Mouse (Mus musculus): ENCODE measurements at regions not wholly inside any gene's neighbourhood (a gene's known extent, or its start where the extent isn't known, plus 50 kb on each side); places are given as distances from the start of the nearest gene placed in this dataset.
"Not testable (repeated sequence)": the region's sequence is repeated elsewhere in the genome, so short reads cannot be mapped to it uniquely, and the experiment has no call there.

DNA sequence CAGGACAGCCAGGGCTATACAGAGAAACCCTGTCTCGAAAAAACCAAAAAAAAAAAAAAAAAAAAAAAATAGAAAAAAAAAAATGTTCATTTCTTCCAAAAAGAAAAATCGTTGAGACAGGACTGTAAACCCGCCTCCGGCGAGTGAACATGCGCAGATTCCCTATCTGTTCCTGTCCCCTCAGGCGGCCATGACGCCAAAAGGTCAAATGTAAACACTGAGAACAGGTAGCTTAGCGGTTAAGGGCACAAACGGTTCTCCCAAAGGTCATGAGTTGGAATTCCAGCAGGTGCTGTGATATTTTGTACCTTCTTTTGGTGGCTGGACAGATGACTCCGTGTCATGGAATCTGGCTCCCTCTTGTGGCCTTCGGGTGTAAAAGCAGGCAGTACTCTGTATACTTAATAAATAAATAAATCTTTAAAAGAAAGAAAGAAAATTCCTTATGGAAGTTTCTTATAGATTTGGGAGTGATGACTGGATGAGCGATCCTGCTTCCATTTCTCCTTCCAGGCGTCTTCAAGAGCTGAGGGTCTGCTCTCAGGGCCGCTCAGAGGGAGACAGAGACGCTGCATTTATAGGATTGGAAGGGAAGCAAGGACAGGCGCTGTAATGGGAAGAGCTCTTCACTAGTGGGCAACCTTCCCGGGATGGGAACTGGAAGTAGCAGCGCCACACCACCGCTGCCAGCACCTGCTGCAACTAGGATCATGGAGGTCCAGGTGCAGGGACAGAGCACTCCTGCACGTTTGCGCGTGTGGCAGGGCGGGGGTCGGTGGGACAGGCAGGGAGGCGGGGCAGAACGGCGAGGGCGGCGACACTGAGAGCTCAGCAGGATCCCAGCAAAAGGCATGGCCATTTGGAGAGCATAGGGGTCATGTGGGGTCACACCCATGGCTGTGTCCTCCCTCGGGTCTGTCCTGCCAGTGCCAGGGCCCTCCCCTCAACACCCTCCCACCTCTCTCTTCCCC lies 189.2 kb upstream of the Gm10767 start:
- DNase-seq, result not testable (repeated sequence)

DNA sequence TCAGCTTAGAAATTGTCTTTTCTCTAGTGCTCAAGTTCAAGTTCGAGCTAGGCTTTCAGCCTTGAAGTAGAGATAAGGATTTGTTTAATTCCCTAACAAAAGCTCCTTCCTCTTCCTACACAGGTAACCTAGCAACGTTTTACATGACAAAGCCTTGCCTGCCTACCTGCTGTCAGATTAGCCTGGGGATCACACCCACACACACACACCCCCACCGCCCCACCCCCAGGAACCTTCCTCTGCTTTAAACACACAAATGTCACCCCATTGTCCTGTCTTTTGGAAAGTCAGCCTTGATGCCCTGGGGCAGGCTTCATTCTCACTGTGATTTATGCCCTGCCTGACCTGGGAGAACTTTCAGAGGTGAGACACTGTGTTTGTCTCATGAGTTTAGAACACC lies 193.7 kb upstream of the Gm10767 start:
- DNase-seq, result not testable (repeated sequence)

DNA sequence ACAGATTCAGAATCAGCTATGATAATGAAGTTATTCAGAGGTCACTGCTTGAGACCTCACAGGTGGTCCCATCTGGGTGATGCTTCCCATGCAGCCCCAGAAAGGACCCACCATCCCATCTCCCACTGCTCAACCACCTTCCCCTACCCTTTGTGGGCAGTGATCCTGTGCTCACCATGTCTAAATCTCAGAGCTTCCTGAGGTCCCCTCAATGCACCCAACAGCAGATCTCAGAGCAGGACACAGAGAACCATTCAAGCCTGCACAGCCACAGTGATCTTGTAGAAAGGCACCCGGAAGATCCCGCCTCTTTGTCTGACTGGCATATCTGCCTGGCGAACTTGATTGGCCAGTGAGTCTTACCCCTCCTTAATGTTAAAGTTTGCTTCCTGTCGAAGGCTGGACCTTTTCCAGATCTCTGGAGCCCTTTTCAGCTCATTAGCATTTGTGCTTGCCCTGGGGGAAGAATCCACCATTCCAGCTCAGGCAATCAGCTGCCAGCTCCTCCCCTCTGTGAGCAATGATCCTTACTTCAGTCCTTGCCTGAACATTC lies 206.7 kb upstream of the Gm10767 start:
- DNase-seq, result not testable (repeated sequence)

DNA sequence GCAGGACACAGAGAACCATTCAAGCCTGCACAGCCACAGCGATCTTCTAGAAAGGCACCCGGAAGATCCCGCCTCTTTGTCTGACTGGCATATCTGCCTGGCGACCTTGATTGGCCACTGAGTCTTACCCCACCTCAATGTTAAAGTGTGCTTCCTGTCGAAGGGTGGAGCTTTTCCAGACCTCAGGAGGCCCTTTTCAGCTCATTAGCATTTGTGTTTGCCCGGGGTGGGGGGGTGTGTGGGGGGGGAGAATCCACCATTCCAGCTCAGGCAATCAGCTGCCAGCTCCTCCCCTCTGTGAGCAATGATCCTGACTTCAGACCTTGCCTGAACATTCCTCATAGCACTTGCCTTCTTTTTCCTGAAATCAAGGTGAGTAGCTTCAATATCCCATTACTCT lies 223.9 kb upstream of the Gm10767 start:
- DNase-seq, result not testable (repeated sequence)

DNA sequence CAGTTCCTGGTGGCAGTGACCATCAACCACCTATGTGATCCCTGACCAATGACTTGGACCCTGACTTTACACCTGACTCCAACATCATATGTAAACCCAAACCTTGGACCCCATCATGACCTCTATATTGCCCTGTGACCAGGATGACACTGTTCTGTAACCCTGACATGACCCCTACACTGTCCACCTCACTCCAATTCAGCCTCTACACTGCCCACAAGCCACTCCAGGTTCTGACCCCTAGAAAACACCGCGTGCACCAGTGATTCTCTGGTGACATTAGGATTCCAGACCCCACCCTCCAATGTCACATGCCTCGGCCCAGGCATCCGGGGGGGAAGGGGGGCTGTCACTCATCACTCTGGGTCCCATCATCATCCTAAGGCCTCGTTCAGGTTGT lies 201.3 kb upstream of the 2410141K09Rik start:
- not testable (repeated sequence) for DNase-seq

DNA sequence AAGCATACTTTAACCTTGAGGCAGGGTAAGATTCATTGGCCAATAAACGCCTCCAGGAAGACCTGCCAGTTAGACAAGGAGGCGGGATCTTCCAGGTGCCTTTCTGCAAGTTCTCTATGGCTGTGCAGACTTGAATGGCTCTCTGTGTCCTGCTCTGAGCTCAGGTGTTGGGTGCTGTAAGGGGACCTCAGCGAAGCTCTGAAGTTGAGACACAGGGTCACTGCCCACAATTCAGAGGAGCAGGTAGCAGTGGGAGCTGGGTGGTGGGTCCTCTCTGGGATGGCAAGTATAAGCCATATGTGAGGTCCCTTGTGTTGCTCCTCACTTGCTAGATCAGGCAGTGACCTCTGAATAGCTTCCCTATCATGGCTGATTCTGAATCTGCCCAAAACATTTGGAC lies 184.8 kb upstream of the 2410141K09Rik start:
- not testable (repeated sequence) for DNase-seq

DNA sequence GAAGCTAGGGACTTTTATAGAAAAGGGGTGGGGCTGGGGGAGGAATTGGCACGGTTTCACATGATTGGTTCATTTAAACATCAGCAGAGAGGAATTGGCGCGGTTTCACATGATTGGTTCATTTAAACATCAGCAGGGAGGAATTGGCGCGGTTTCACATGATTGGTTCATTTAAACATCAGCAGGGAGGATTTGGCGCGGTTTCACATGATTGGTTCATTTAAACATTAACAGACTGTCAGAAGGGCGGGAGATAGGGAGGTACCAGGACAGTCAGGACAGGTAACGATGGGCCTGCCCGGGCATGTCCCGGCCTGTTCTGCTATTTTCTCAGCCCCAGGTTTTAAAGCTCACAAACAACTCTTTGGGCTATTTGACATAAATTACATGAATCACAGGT lies 145.1 kb upstream of the 2410141K09Rik start:
- DNase-seq, result peak; percentile 26

DNA sequence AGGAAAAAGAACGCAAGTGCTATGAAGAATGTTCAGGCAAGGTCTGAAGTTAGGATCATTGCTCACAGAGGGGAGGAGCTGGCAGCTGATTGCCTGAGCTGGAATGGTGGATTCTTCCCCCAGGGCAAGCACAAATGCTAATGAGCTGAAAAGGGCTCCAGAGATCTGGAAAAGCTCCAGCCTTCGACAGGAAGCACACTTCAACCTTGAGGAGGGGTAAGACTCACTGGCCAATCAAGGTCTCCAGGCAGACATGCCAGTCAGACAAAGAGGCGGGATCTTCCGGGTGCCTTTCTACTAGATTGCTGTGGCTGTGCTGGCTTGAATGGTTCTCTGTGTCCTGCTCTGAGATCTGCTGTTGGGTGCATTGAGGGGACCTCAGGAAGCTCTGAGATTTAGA lies 122.7 kb upstream of the 2410141K09Rik start:
- DNase-seq, result not testable (repeated sequence)

DNA sequence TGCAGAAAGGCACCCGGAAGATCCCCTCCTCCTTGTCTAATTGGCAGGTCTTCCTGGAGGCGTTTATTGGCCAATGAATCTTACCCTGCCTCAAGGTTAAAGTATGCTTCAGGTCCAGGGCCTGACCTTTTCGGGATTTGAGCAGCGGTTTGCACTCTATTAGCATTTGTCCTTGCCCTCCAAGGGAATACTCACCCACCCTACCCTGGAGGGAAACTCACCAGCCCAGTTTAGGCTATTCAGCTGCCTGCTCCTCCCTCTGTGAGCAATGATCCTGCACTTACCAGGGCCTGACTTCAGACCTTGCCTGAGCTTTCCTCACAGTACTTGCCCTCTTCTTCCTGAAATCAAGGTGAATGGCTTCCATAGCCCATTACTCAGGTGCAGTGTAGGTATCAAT lies 115.5 kb upstream of the 2410141K09Rik start:
- DNase-seq, result not testable (repeated sequence)

DNA sequence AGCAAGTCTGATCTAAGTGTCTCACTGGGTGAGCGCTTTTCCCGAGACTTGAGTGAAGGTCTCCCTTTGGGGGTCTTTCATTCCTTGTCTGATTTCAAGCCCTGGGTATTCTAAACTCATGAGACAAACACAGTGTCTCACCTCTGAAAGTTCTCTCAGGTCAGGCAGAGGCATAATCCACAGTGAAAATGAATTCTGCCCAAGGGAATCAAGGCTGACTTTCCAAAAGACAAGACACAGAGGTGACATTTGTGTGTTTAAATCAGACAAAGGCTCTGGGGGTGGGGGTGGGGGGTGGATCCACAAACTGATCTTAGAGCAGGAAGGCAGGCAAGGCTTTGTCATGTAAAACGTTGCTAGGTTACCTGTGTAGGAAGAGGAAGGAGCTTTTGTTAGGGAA lies 107.0 kb upstream of the 2410141K09Rik start:
- DNase-seq, result not testable (repeated sequence)

DNA sequence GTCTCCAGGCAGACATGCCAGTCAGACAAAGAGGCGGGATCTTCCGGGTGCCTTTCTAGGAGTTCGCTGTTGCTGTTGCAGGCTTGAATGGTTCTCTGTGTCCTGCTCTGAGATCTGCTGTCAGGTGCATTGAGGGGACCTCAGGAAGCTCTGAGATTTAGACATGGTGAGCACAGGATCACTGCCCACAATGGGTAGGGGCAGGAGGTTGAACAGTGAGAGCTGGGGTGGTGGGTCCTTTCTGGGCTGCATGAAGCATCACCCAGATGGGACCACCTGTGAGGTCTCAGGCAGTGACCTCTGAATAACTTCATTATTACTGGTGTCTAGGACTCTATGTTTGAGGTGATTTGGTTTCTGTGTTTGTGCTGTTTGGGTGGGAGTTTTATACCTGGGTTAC lies 78.7 kb upstream of the 2410141K09Rik start:
- DNase-seq, result not testable (repeated sequence)

Data from kidney, postnatal 14 days (tissue).